Mouse (Mus musculus) lung, postnatal 0 days (tissue): ENCODE results near the gene Tbc1d22b.

ENCODE experiments used
- CTCF ChIP-seq: IDR thresholded peaks from 2 replicates; pipeline ENCODE4 v1.5.1; 2016; ENCODE audit warnings: antibody characterized with exemption, mild to moderate bottlenecking
- EP300 ChIP-seq: IDR thresholded peaks from 2 replicates; pipeline ENCODE4 v1.6.1; 2016; ENCODE audit warnings: antibody characterized with exemption, mild to moderate bottlenecking, control low read depth

GRCm38 (mm10) chr17:29614115-29615023, 64.8 kb downstream of the Tbc1d22b start, which contains the start of the genes Rnf8 and Gm28043:
- TF ChIP-seq CTCF, result peak; percentile 68
- no peak for TF ChIP-seq EP300
